Mouse (Mus musculus): Measurements from ENCODE around the gene Kcnma1.

Kcnma1 gene

GRCm38 (mm10) chr14:23688513-23688912 is 325.8 kb downstream of the Kcnma1 start:
- no peak for DNase-seq (ENCODE audit: low spot score in 2 of 2)

GRCm38 (mm10) chr14:23684463-23685066 is 329.7 kb downstream of the Kcnma1 start:
- DNase-seq (ENCODE audit: low spot score in 2 of 2): no peak

GRCm38 (mm10) chr14:23682758-23683157 is 331.5 kb downstream of the Kcnma1 start:
- DNase-seq (ENCODE audit: low spot score in 2 of 2): no peak

- DNase-seq (ENCODE audit: low spot score in 2 of 2): no peak
Observed at GRCm38 (mm10) chr14:23679378-23679777, 334.9 kb downstream of the Kcnma1 start.

- no peak for DNase-seq (ENCODE audit: low spot score in 2 of 2)
Observed at GRCm38 (mm10) chr14:23666420-23666819, 347.9 kb downstream of the Kcnma1 start.

GRCm38 (mm10) chr14:23651682-23652081 is 362.6 kb downstream of the Kcnma1 start:
- DNase-seq (ENCODE audit: low spot score in 2 of 2): no peak

GRCm38 (mm10) chr14:23650126-23650525 is 364.2 kb downstream of the Kcnma1 start:
- no peak for DNase-seq (ENCODE audit: low spot score in 2 of 2)

GRCm38 (mm10) chr14:23645361-23646063 is 368.8 kb downstream of the Kcnma1 start:
- DNase-seq (ENCODE audit: low spot score in 2 of 2): no peak

GRCm38 (mm10) chr14:23643162-23643561 is 371.1 kb downstream of the Kcnma1 start:
- no peak for DNase-seq (ENCODE audit: low spot score in 2 of 2)

- no peak for DNase-seq (ENCODE audit: low spot score in 2 of 2)
Observed at GRCm38 (mm10) chr14:23640665-23641064, 373.6 kb downstream of the Kcnma1 start.

- DNase-seq (ENCODE audit: low spot score in 2 of 2): no peak
Observed at GRCm38 (mm10) chr14:23638078-23638695, 376.1 kb downstream of the Kcnma1 start.

- no peak for DNase-seq (ENCODE audit: low spot score in 2 of 2)
Observed at GRCm38 (mm10) chr14:23635903-23636302, 378.4 kb downstream of the Kcnma1 start.

- no peak for DNase-seq (ENCODE audit: low spot score in 2 of 2)
Observed at GRCm38 (mm10) chr14:23633011-23633595, 381.2 kb downstream of the Kcnma1 start.

- DNase-seq (ENCODE audit: low spot score in 2 of 2): no peak
Observed at GRCm38 (mm10) chr14:23626925-23627324, 387.4 kb downstream of the Kcnma1 start.

GRCm38 (mm10) chr14:23626114-23626513 is 388.2 kb downstream of the Kcnma1 start:
- DNase-seq (ENCODE audit: low spot score in 2 of 2): no peak

GRCm38 (mm10) chr14:23625436-23625835 is 388.9 kb downstream of the Kcnma1 start:
- no peak for DNase-seq (ENCODE audit: low spot score in 2 of 2)

- no peak for DNase-seq (ENCODE audit: low spot score in 2 of 2)
Observed at GRCm38 (mm10) chr14:23624455-23624854, 389.8 kb downstream of the Kcnma1 start.

- no peak for DNase-seq (ENCODE audit: low spot score in 2 of 2)
Observed at GRCm38 (mm10) chr14:23620685-23621084, 393.6 kb downstream of the Kcnma1 start.

- no peak for DNase-seq (ENCODE audit: low spot score in 2 of 2)
Observed at GRCm38 (mm10) chr14:23618973-23619372, 395.3 kb downstream of the Kcnma1 start.

GRCm38 (mm10) chr14:23618081-23618480 is 396.2 kb downstream of the Kcnma1 start:
- no peak for DNase-seq (ENCODE audit: low spot score in 2 of 2)

- DNase-seq (ENCODE audit: low spot score in 2 of 2): no peak
Observed at GRCm38 (mm10) chr14:23610054-23610453, 404.2 kb downstream of the Kcnma1 start.

- DNase-seq (ENCODE audit: low spot score in 2 of 2): no peak
Observed at GRCm38 (mm10) chr14:23605740-23606139, 408.6 kb downstream of the Kcnma1 start.

GRCm38 (mm10) chr14:23602937-23603336 is 411.4 kb downstream of the Kcnma1 start:
- no peak for DNase-seq (ENCODE audit: low spot score in 2 of 2)
